Mouse (Mus musculus) liver, embryonic 12.5 days (tissue): ENCODE data around the gene Robo1. TPM values are rescaled to one million over a fixed set of nuclear protein-coding genes. Genes with fewer than 3 reads are reported as not detected.

ENCODE experiments used
- ATAC-seq: fragments of 200-750 bp; cut with Nextera tagmentation; 2 replicates; pipeline ENCODE4 v1.8.0; 2017; ENCODE audit warnings: moderate number of reproducible peaks, mild to moderate bottlenecking, moderate library complexity
- H3K27ac ChIP-seq: fragments of 300-500 bp; sonication (generic); 2 replicates; pipeline ENCODE4 v1.5.1; 2016; ENCODE audit warnings: mild to moderate bottlenecking
- H3K27me3 ChIP-seq: fragments of 300-500 bp; sonication (generic); replicated peaks from 2 replicates; pipeline ENCODE4 v1.6.1; 2016; ENCODE audit warnings: mild to moderate bottlenecking, moderate library complexity
- H3K36me3 ChIP-seq: fragments of 300-500 bp; sonication (generic); 2 replicates; pipeline ENCODE4 v1.6.1; 2016; ENCODE audit warnings: mild to moderate bottlenecking, moderate library complexity
- H3K4me1 ChIP-seq: fragments of 300-500 bp; sonication (generic); 2 replicates; pipeline ENCODE4 v1.6.1; 2016
- H3K4me2 ChIP-seq: fragments of 300-500 bp; sonication (generic); 2 replicates; pipeline ENCODE4 v1.6.1; 2016; ENCODE audit warnings: mild to moderate bottlenecking, moderate library complexity
- H3K4me3 ChIP-seq: fragments of 300-500 bp; sonication (generic); 2 replicates; pipeline ENCODE4 v1.5.1; 2016; ENCODE audit warnings: mild to moderate bottlenecking, moderate library complexity
- H3K9ac ChIP-seq: fragments of 300-500 bp; sonication (generic); 2 replicates; pipeline ENCODE4 v1.6.1; 2016; ENCODE audit warnings: mild to moderate bottlenecking, moderate library complexity
- H3K9me3 ChIP-seq: fragments of 300-500 bp; sonication (generic); replicated peaks from 2 replicates; pipeline ENCODE4 v1.6.1; 2016; ENCODE audit warnings: mild to moderate bottlenecking, moderate library complexity
- WGBS: fragments of 180-500 bp; shearing (Covaris S2); methylation state at CpG from one replicate; pipeline ENCODE4 v1.1.7; 2016; ENCODE audit not compliant: insufficient replicate concordance; 5-methylcytosine and 5-hydroxymethylcytosine counted together
- polyA plus RNA-seq: library from polyadenylated mRNA; unstranded; fragments of >200 nt; fragmentation: Nextera tagmentation; extraction: Ambion mirVana; gene quantifications from 2 replicates; pipeline ENCODE4 v1.2.1, GENCODE M21; 2016

The Robo1 gene
- polyA plus RNA-seq, 1 experiment from 2014 or later, result 10.5 TPM

- H3K4me2 ChIP-seq, result no peak overlapping the region
- H3K36me3 ChIP-seq, result no peaks in the 10 kb centered on the region
- H3K9me3 ChIP-seq, result no peaks in the 10 kb centered on the region
- H3K27ac ChIP-seq, result no peak overlapping the region
- WGBS, result 43% methylated on average over 12 of the region's 12 CpGs
- ATAC-seq, result no peak
- no peaks in the 10 kb centered on the region for H3K4me1 ChIP-seq
- no peaks in the 10 kb centered on the region for H3K27me3 ChIP-seq
- H3K9ac ChIP-seq, result no peak overlapping the region
- H3K4me3 ChIP-seq, result no peak overlapping the region
These were observed 391.3 kb downstream of the Robo1 start for GRCm38 (mm10) chr16:72699238-72700006.

GRCm38 (mm10) chr16:72700297-72700696, 392.2 kb downstream of the Robo1 start:
- Histone ChIP-seq H3K27me3 (no peaks in the 10 kb centered on the region), H3K9ac (no peak overlapping the region), H3K4me1 (no peaks in the 10 kb centered on the region), H3K9me3 (no peaks in the 10 kb centered on the region), H3K27ac (no peak overlapping the region), H3K36me3 (no peaks in the 10 kb centered on the region), H3K4me3 (no peak overlapping the region), H3K4me2 (no peak overlapping the region)
- 74% methylated on average over 11 of the region's 11 CpGs for WGBS
- no peak for ATAC-seq

GRCm38 (mm10) chr16:72703486-72703885, 395.4 kb downstream of the Robo1 start:
- WGBS, result 71% methylated on average over 6 of the region's 6 CpGs
- Histone ChIP-seq H3K36me3 (no peaks in the 10 kb centered on the region), H3K9me3 (no peaks in the 10 kb centered on the region), H3K4me2 (no peak overlapping the region), H3K9ac (no peak overlapping the region), H3K27ac (no peak overlapping the region), H3K27me3 (no peaks in the 10 kb centered on the region), H3K4me1 (no peaks in the 10 kb centered on the region), H3K4me3 (no peak overlapping the region)
- no peak for ATAC-seq

- no peaks in the 10 kb centered on the region for H3K9me3 ChIP-seq
- ATAC-seq, result no peak
- no peak overlapping the region for H3K4me3 ChIP-seq
- 68% methylated on average over 5 of the region's 5 CpGs for WGBS
- no peaks in the 10 kb centered on the region for H3K4me1 ChIP-seq
- H3K27ac ChIP-seq, result no peak overlapping the region
- no peak overlapping the region for H3K9ac ChIP-seq
- no peaks in the 10 kb centered on the region for H3K36me3 ChIP-seq
- H3K27me3 ChIP-seq, result no peaks in the 10 kb centered on the region
- H3K4me2 ChIP-seq, result no peak overlapping the region
These were observed 397.7 kb downstream of the Robo1 start for GRCm38 (mm10) chr16:72705851-72706250.

- no peak overlapping the region for H3K27ac ChIP-seq
- no peak overlapping the region for H3K4me2 ChIP-seq
- WGBS, result 62% methylated on average over 2 of the region's 2 CpGs
These were observed 400.4 kb downstream of the Robo1 start for GRCm38 (mm10) chr16:72708526-72708925.

GRCm38 (mm10) chr16:72717118-72717802, 409.2 kb downstream of the Robo1 start:
- Histone ChIP-seq H3K4me1 (0 out of 2 replicates have a peak, but pooled peaks cover 6% of the 10 kb centered on the region), H3K27me3 (no peaks in the 10 kb centered on the region), H3K4me2 (no peak overlapping the region), H3K9ac (no peak overlapping the region), H3K27ac (no peak overlapping the region), H3K4me3 (no peak overlapping the region), H3K9me3 (no peaks in the 10 kb centered on the region), H3K36me3 (no peaks in the 10 kb centered on the region)
- no peak for ATAC-seq
- WGBS, result 61% methylated on average over 9 of the region's 9 CpGs

More at GRCm38 (mm10) chr16:72708526-72708925, 400.4 kb downstream of the Robo1 start:
- Histone ChIP-seq H3K4me3 (no peak overlapping the region), H3K36me3 (no peaks in the 10 kb centered on the region), H3K4me1 (no peaks in the 10 kb centered on the region), H3K27me3 (no peaks in the 10 kb centered on the region), H3K9me3 (no peaks in the 10 kb centered on the region), H3K9ac (no peak overlapping the region)
- ATAC-seq, result no peak

- WGBS, result 86% methylated on average over 4 of the region's 4 CpGs
- Histone ChIP-seq H3K4me2 (no peak overlapping the region), H3K27me3 (no peaks in the 10 kb centered on the region), H3K36me3 (no peaks in the 10 kb centered on the region), H3K4me1 (0 out of 2 replicates have a peak, but pooled peaks cover 6% of the 10 kb centered on the region), H3K9me3 (no peaks in the 10 kb centered on the region), H3K9ac (no peak overlapping the region), H3K4me3 (no peak overlapping the region), H3K27ac (no peak overlapping the region)
- no peak for ATAC-seq
These were observed 411.0 kb downstream of the Robo1 start for GRCm38 (mm10) chr16:72719063-72719462.

GRCm38 (mm10) chr16:72720979-72721378, 412.9 kb downstream of the Robo1 start:
- Histone ChIP-seq H3K9me3 (no peaks in the 10 kb centered on the region), H3K4me1 (0 out of 2 replicates have a peak, but pooled peaks cover 6% of the 10 kb centered on the region), H3K4me3 (no peak overlapping the region), H3K4me2 (no peak overlapping the region), H3K27ac (no peak overlapping the region), H3K27me3 (no peaks in the 10 kb centered on the region), H3K36me3 (no peaks in the 10 kb centered on the region), H3K9ac (no peak overlapping the region)
- no peak for ATAC-seq
- WGBS, result 66% methylated on average over 4 of the region's 4 CpGs

- Histone ChIP-seq H3K9me3 (no peaks in the 10 kb centered on the region), H3K4me2 (no peak overlapping the region), H3K9ac (no peak overlapping the region), H3K4me3 (no peak overlapping the region), H3K36me3 (no peaks in the 10 kb centered on the region), H3K27me3 (no peaks in the 10 kb centered on the region), H3K27ac (no peak overlapping the region; the same call in 1 of the 2 replicates), H3K4me1 (0 out of 2 replicates have a peak, but pooled peaks cover 6% of the 10 kb centered on the region)
- no peak for ATAC-seq
- WGBS, result 52% methylated on average over 14 of the region's 14 CpGs
These were observed 413.8 kb downstream of the Robo1 start for GRCm38 (mm10) chr16:72721713-72722481.

- ATAC-seq, result no peak
- Histone ChIP-seq H3K9me3 (no peaks in the 10 kb centered on the region), H3K36me3 (no peaks in the 10 kb centered on the region), H3K9ac (no peak overlapping the region), H3K4me3 (no peak overlapping the region), H3K4me1 (no peaks in the 10 kb centered on the region), H3K27me3 (no peaks in the 10 kb centered on the region), H3K4me2 (no peak overlapping the region), H3K27ac (no peak overlapping the region)
- WGBS, result 68% methylated on average over 5 of the region's 5 CpGs
These were observed 426.1 kb downstream of the Robo1 start for GRCm38 (mm10) chr16:72734234-72734633.

GRCm38 (mm10) chr16:72735175-72735574, 427.1 kb downstream of the Robo1 start:
- Histone ChIP-seq H3K4me3 (no peak overlapping the region), H3K4me1 (no peaks in the 10 kb centered on the region), H3K27ac (no peak overlapping the region), H3K9ac (no peak overlapping the region), H3K4me2 (no peak overlapping the region), H3K9me3 (no peaks in the 10 kb centered on the region), H3K27me3 (no peaks in the 10 kb centered on the region), H3K36me3 (no peaks in the 10 kb centered on the region)
- 66% methylated on average over 11 of the region's 11 CpGs for WGBS
- ATAC-seq, result no peak

GRCm38 (mm10) chr16:72735588-72735987, 427.5 kb downstream of the Robo1 start:
- 59% methylated on average over 3 of the region's 3 CpGs for WGBS
- no peaks in the 10 kb centered on the region for H3K4me1 ChIP-seq
- H3K4me2 ChIP-seq, result no peak overlapping the region
- H3K4me3 ChIP-seq, result no peak overlapping the region
- H3K27ac ChIP-seq, result no peak overlapping the region
- no peaks in the 10 kb centered on the region for H3K27me3 ChIP-seq
- no peaks in the 10 kb centered on the region for H3K9me3 ChIP-seq
- no peak overlapping the region for H3K9ac ChIP-seq
- ATAC-seq, result no peak
- H3K36me3 ChIP-seq, result no peaks in the 10 kb centered on the region
